Mouse (Mus musculus) adrenal gland, postnatal 10 days (tissue): Measurements from ENCODE around the gene Gpr137c. TPM values are rescaled to one million over a fixed set of nuclear protein-coding genes. Genes with fewer than 3 reads are reported as not detected.

Experiments used
- DNase-seq: peaks from one replicate; pipeline ENCODE4 v3.0.0; 2021; ENCODE audit warnings: mixed read lengths
- total RNA-seq, 2 experiments: library from RNA; stranded (reverse); gene quantifications; 2 replicates each; pipeline ENCODE4 v1.2.3; 2021

Gpr137c gene
- total RNA-seq, 2 experiments from 2014 or later, result 1.1 to 3.4 TPM

DNA sequence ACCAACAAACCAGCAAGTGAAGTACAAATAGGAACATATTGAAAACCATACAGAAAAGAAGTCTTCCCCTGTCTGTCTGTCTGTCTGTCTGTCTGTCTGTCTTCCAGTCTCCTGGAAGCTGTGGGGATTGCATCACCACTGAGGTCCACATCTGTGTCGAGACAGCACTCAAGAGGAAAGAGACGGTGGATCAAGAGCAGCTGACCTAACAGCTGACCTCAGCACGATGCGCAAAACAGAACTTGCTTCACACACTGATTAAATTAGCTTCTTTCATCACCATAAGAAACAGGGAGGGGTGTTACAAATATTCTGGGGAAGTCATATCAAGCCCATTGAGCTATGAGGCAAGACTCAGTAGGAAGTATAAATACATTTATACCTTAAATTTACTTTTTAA, 72.1 kb downstream of the Gpr137c start:
- no peak for DNase-seq

DNA sequence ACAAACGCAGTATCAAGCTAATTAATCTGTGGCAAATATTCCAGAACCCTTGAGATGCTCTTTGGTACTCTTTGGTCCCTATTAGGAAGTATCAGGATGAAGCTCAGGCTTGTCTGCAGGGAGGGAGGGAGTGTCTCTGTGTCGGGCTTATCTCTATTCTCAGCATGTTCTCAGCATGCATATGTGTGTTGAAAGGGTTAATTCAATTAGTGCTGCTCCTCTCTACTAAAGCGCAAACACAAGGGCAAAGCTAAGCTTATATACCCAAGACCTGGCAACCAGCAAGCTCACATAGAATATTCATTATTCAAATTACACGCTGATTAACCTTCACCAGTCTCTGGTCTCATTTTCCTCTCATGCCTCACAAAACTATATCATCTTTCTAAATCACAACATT, 84.4 kb downstream of the Gpr137c start:
- DNase-seq, result no peak

DNA sequence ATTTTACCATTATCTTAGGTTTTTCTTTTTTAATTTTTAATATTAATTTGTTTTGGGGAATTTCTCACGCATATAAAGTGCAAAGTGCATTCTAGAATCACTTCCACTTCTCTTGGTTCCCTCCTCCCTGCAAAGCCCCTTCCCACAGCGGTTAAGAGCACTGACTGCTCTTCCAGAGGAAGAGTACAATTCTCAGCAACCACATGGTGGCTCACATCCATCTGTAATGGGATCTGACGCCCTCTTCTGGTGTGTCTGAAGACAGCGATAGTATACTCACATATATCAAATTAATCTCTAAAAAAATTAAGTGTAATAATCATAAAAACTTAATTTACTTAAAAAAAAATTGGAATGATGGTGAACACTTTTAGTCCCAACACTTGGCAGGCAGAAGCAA, 84.9 kb downstream of the Gpr137c start:
- DNase-seq, result no peak

DNA sequence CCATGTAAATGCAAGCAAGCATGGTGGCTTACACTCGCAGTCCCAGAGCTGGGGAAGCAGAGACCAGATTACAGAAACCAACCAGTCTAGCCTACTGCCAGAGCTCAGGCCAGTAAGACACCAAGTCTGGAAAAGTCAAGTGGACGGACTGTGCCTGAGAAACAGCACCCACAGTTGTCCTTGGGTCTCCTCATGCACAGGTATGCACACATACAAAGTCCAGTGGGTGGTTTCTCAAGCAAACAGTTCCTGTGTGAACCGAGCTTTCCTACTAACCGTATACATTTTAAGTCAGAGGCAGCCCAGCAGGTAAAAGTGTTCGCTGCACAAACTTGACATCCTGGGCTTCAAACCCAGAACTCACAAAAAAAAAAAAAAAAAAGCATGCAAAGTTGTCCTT, 86.3 kb downstream of the Gpr137c start:
- DNase-seq, result no peak

DNA sequence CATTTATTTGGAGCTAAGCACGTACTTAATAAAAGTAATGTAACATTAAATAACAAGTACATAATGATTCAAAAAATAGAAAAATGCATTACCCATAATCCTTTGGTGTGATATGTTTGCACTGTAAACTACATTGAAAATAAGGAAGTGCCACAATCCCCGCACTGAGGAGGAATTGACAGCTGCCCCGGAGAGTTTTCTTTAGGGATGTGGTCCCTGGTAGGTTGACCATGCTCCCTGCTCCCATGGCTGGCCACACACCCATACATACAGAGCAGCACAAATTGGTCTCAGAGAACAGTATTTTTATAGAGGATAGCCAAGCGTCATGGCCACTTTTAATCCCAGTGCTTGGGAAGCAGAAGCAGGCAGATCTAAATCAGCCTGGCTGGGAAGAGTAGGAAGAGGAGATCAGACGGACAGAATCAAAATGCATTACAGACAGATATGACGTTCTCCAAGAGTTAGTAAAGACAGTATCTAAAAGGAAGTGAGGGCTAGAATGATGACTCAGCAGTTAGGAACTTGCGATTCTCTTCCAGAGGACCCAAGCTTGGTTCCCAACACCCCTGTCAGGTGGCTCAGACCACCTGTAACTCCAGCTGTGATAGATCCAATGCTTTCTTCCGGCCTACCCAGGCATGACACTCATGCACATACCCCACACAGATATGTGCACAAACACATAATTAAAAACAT, 88.3 kb downstream of the Gpr137c start:
- DNase-seq, result no peak

DNA sequence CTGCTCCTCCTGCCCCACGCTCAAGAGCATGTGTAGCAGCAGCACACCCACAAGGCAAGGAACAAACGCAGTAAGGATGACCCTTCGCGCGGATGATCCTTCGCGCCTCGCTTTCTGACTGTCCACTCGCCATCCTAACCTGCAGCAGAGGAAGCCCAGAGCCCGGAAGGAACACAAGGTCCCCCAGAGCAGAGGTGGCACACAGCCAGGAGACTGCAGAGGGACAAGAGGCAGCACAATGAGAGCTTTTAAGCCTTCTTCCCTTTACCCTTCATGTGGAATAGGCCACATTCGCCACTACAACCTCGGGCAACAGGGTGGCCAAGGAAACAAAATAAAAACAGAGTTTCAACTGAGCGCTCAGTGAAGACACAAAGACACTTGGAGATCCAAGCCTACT, 90.1 kb downstream of the Gpr137c start:
- DNase-seq, result peak; percentile 44

DNA sequence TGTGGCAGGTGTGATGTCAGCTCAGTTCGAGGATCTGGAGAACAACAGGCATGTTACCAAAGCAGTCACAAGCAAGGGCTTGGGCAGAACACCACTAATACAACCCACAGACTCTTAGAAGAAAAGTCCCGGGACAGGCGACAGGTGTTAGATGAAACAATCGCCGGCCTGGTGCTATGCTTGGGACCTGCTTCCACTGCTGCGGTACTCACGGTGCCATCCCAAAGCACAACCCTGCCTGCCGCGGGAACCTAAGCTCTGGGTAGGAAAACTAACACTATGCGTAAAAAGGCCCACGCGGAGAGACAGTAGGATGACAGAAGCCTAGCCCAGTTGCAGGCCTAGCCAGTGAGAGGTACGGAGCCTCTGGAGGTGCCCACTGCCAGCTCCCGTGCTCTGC, 90.6 kb downstream of the Gpr137c start:
- no peak for DNase-seq

DNA sequence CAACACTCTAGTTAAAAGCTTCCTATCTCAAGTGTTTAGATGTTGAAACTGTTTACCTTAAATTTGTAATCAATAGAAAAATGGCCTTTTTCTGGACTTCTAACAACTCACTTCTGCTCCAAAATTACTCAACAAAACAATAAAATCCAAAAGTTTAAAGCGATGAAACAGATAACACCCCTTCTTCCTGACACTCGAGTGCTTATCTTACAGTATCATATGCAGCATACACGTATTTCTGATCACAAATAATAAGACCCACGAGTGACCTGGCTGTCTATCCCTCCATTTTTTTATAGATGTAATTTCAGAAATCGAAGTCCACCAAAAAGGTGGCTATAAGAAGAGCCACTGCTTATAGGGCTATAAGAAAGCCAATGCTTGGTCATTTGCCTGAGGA, 97.4 kb downstream of the Gpr137c start:
- DNase-seq, result no peak

DNA sequence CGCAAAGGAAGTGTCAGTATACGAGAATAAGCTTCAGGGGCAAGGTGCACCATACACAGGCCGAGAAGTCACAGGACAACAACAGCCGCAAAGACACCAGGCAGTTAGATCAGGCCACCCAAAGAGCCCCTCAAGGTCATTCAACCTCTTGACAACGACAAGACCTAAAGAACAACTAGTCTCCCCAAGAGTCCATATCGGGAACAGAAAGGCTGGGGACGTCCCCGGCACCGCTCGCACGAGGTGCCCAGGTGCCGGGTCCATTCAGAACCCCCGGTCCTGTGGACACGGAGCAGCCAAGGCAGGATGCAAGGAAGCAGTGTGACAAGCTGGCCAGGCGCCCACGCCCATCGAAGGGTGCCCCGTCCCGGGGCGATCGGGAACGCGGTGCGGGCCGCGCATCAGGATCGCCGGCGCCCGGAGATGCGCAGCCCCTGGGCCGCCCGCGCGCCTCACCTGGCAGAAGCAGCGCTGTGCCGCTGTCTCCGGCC, 98.4 kb downstream of the Gpr137c start:
- DNase-seq, result no peak

DNA sequence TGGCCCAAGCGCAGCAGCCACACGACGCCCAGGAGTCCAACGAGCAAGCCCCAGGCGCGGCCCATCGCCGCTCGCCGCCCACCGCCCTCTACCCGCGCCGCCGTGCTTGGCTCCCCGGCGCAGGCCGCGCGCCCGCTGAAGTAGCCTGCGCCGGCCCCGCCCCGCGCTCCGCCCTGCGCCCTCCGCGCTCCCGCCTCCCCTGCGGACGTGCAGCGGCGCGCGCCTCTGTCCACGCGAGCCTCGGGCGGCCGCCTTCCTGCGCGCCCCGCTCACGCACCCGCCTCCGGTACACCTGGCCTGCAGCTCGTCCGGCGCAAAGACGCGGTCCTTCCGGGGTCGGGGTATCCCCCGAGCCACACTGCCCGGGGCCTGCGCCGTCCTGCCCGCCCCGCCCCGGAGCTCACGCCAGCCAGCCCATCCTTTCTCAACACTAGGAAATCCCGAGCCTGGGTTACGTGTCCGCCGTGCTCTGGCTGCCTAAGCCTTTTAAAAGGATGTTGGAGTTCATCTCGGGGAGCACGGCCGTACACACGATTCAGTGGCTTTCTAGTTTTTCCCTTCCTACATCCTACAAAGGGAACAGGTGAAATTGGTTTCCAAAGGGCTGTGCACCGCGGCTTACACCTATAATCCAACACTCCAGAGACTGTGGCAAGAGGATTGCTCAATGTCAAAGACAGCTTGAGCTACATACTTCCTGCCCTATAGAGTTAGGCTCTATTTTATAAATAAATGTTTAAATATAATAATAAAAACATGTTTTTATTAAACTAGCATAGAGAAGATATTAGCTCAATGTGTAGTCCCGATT, 99.1 kb downstream of the Gpr137c start, which contains the start of gene Ero1l:
Gene Ero1l, minus strand, starts transcription at position 346 of the 811 bp plus-strand sequence.
- DNase-seq, result peak; percentile 89

DNA sequence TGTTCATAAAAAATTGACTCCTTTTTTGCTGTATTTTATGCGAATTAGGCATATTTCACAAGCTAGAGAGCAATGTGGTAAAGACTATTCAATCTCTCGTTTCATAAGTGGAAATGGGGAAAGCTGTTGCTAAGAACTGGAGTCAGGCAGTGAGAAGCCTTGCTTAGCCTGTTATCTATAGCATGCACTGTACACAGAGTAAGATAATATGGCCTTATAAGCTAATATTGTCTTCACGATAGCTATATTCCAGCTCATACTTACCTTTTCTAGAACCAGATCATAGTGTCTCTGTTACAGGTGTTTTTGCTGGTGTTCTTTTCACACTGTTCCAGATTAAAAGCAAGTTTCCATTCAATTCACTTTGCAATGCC, 99.7 kb downstream of the Gpr137c start:
- DNase-seq, result no peak

DNA sequence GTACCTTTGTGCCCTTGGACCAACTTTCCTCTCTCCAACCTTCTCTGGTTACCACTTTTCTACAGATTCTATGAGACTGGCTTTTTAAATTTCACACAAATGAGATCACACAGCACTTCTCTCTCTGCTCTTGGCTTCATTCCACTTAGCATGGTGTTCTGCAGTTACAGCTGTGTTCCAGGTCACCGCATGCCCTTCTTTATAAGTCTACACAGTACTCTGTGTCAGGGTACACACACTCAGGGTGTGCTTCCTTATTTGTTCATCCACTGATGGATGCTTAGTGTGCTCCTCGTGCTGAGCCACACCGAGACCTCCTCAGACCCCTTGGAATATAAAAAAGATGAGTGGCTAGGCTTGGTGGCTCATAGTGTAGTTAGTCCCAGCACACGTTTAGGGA, 100.6 kb downstream of the Gpr137c start:
- DNase-seq, result no peak

DNA sequence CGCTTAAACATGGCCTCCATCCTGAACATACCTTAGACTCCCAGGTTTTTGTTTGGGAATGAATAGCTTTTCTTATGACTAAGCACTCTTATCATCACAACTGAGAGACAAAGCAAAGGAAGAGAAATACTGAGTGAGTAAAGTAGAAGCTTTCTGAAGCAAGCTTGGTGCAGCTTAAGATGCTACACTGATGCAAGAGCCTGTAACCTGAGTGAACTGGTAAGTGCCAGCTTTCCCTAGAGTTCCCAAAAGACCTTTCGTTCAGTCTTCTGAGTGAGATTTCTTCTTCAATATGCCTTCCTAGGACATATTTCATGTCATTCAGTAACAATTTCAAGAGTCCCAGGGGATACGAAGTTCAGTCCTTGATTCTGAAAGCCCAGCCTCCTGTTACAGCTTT, 101.5 kb downstream of the Gpr137c start:
- no peak for DNase-seq

DNA sequence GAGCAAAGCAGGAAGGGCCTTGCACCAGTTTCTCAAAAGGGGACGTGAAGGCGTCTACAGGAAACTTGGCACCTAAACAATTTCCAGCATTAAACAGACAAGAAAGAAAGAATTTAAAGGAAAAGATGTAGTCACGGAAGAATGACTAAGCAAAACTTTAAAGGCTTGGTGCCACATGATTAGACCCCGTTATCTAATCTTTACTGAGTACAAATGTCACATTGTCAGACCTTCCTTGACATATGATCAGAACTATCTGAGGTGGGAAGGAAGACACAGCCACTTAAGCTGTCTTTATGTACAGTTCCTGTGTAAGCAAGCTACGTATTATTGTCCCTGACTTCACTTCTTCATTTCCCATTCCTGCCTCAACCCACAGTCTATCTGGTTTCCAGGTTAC, 102.1 kb downstream of the Gpr137c start:
- DNase-seq, result no peak

DNA sequence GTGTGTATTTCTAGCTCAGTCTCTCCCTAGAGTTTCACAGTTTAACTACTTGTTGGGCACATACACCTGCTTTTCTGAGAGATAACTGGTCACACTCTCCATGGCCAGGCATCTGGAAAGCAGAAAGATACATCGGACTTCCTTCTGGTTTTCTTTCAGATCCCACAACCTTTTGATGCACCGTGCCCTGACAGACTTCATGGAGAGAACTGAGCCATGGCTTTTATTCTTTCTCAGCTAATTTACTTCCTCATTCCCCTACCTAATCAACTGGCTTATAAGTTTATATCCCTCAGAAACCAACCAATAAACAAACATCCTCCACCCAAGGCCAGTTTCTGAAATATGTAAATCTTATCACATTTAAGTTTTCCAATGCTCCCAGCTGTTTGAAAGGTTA, 102.9 kb downstream of the Gpr137c start:
- no peak for DNase-seq

DNA sequence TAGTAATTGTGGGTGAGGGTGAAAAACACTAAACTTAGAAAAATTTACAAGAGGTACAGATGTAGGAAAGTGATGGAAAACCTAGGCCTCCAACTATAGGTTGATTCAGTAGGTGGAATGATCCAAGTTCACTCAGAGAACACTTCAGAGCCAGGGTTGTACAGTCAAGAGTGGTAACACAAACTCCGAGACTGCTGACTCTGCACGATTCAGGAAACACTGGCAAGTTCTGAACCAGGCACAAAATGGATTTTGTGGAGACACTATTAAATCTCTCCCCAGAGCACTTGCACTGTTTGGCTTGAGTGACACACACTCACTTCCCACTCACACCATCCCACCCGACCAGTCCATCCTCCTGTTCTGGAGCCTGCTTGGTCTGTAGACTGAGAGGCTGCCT, 103.8 kb downstream of the Gpr137c start:
- no peak for DNase-seq

DNA sequence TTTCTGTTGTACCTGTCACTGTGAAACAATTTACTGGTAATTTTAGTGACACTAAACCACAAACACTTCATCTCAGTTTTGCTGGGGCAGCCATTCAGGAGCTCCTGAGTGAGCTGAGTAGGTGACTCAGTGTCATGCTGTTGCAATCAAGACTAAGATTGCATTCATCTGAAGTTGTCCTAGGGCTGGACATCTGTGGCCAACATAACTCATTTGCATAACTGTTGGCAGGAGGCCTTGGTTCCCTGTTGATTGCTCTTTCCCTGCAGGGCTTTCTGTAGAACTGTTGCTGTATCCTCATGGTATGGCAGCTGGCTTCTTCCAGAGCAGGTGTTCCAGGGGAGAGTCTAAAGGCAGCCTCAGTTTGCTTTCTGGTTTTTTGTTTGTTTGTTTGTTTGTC, 106.0 kb downstream of the Gpr137c start:
- DNase-seq, result peak; percentile 65

DNA sequence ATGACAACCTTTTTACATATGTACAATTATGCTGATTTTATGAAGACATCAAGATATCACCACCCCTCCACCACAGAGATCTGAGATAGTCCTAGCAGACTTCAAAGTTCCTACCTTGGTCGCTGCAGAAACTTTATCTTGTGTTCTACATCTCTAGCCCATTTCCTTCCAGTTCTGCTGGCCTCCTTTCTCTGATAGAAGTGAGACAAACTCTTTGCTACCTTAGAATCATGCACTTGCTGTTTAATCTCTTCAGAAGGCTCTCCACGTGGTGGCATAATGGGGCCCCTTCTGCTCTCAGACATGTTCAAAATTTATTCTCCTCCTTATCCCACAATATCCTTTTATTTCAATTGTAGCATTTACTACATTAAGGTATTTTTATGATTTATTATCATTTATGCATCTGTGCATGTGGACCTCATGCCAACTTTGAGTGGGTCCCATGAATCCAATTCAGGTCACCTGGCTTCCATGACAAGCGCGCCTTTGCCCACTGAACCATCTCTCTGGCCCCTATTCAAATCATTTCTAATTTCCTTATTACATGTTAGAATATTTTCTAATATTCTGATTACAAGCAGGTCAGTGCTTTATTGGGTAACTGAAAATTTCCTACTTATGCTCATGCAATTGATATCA, 108.7 kb downstream of the Gpr137c start:
- DNase-seq, result no peak

DNA sequence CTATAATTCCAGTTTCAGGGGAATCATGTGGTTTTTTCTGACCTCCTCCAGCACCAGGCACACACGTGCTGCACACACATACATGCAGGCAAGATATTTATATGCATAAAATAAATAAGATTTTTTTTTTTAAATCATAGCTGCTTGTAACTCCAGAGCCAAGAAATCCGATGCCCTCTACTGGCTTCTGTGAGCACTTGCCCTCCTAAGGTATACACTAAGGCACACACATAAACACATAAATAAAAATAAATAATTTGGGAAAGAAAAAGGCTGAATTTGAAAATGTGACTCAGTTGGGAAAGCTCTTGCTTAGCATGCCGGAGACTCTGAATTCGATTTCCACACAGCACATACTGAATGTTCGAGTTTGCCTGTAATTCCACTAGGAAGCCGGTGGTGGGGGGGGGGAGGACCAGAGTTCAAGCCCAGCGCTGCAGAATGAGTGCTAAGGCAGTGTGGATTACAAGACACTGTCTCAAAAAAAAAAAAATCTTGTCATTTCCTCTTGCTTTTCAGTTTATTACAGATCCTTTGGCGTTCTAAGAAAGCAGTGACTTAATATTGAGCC, 109.6 kb downstream of the Gpr137c start:
- no peak for DNase-seq

DNA sequence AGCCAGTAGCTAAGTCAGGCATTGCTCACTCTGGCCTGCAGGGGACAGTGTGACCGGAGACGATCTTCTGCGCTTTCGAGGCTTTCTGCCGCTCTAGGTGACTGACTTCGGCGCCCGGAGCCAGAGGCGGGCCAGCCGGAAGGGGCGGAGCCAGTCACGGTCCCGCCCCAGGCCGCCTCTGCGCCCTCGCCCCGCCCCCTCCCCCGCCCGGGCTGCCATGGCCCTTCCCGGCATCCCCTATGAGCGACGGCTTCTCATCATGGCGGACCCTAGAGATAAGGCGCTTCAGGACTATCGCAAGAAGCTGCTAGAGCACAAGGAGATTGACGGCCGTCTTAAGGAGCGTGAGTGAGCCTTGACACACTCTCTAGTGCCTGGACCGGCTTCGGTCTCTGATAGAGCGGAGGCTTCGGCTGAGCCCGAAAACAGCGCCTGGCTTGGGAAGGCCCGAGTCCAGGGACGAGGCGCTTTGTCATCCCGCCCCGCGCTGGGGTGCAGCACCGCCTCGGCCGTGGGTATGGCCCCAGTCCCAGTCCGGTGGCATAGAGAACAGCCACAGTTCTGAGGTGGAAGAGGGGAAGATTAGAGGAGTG, 110.2 kb downstream of the Gpr137c start, which contains the start of gene Psmc6:
Gene Psmc6, plus strand, starts transcription at position 200 of the 593 bp plus-strand sequence.
- peak; percentile 94 for DNase-seq
